In genomic region chr1:185183591-185184330, GRCm38 (mm10) we compare ENCODE assay signal across 10 mouse cellular contexts. TPM values are rescaled to one million over a fixed set of nuclear protein-coding genes. Genes with fewer than 3 reads are reported as not detected.
DNase-seq lines count a peak whose midpoint lies in the region; ATAC-seq lines count a peak whose summit lies in the region.
"Had no signal": no experiment of that assay in that cellular context is flagged by ENCODE, and none has a peak within 500 bp of the region (broad histone marks: within the 10 kb centered on the region; RNA-seq: fewer than 3 reads in every experiment).

No protein-coding gene starts in this region.

- H3K4me1 ChIP-seq in hindbrain, embryonic 10.5 days (replicated peaks), result peaks cover 16% of the 10 kb centered on the region
- H3K4me1 ChIP-seq in hindbrain, embryonic 14.5 days (replicated peaks; ENCODE audit: control insufficient read depth, insufficient read depth, low read length), result peaks cover 9% of the 10 kb centered on the region; the same call in 1 of the 2 replicates
- H3K4me1 ChIP-seq: liver, embryonic 15.5 days; stomach, embryonic 15.5 days had no signal

- peak overlapping the region; percentile 18; the same call in 1 of the 2 replicates for H3K4me3 ChIP-seq in hindbrain, embryonic 10.5 days
- H3K4me3 ChIP-seq in hindbrain, embryonic 14.5 days (replicated peaks; ENCODE audit: low read length), result no peak overlapping the region
- H3K4me3 ChIP-seq: liver, embryonic 15.5 days; stomach, embryonic 15.5 days had no signal

- no peak for ATAC-seq in hindbrain, embryonic 14.5 days (ENCODE audit: low FRiP score)
- no peak for ATAC-seq in CD4-positive, CD25-positive, alpha-beta regulatory T cell, adult 4 months

- peak overlapping the region; percentile 37; the same call in 1 of the 2 replicates for H3K27ac ChIP-seq in hindbrain, embryonic 10.5 days
- no peak overlapping the region for H3K27ac ChIP-seq in hindbrain, embryonic 14.5 days
- H3K27ac ChIP-seq: liver, embryonic 15.5 days; stomach, embryonic 15.5 days had no signal

- no peak overlapping the region; the same call in 1 of the 2 replicates for H3K4me2 ChIP-seq in hindbrain, embryonic 14.5 days (replicated peaks)
- H3K4me2 ChIP-seq: liver, embryonic 15.5 days; stomach, embryonic 15.5 days had no signal

- H3K9me3 ChIP-seq in hindbrain, embryonic 10.5 days, result no peaks in the 10 kb centered on the region
- H3K9me3 ChIP-seq in hindbrain, embryonic 14.5 days (ENCODE audit: control insufficient read depth, low read length), result no peaks in the 10 kb centered on the region
- H3K9me3 ChIP-seq: liver, embryonic 15.5 days; stomach, embryonic 15.5 days had no signal

- 30% methylated on average over 9 of the region's 9 CpGs for WGBS in hindbrain, embryonic 10.5 days
- 17% methylated on average over 9 of the region's 9 CpGs for whole genome bisulfite sequencing in hindbrain, embryonic 14.5 days

- no peaks in the 10 kb centered on the region for H3K27me3 ChIP-seq in hindbrain, embryonic 10.5 days (ENCODE audit: insufficient read depth, poor library complexity, severe bottlenecking)
- no peaks in the 10 kb centered on the region for H3K27me3 ChIP-seq in hindbrain, embryonic 14.5 days (ENCODE audit: control insufficient read depth, insufficient read depth, low read length)
- H3K27me3 ChIP-seq: liver, embryonic 15.5 days; stomach, embryonic 15.5 days had no signal

- H3K36me3 ChIP-seq in hindbrain, embryonic 10.5 days, result no peaks in the 10 kb centered on the region
- no peaks in the 10 kb centered on the region for H3K36me3 ChIP-seq in hindbrain, embryonic 14.5 days (replicated peaks; ENCODE audit: control insufficient read depth, insufficient read depth)
- H3K36me3 ChIP-seq: liver, embryonic 15.5 days; stomach, embryonic 15.5 days had no signal

- no peak overlapping the region for H3K9ac ChIP-seq in hindbrain, embryonic 14.5 days
- H3K9ac ChIP-seq: liver, embryonic 15.5 days; stomach, embryonic 15.5 days had no signal

- peak; percentile 52 for DNase-seq in hindbrain, embryonic 10.5 days (ENCODE audit: low spot score)
- DNase-seq in hindbrain, embryonic 14.5 days (ENCODE audit: low spot score), result no peak
- DNase-seq in NIH3T3 (ENCODE audit: low read depth), result peak; percentile 25
- DNase-seq in gastrocnemius, postnatal 10 days, result peak; percentile 58
- peak; percentile 68 for DNase-seq in mesoderm, embryonic 11.5 days (ENCODE audit: low read depth, low spot score)
- no peak for DNase-seq in thymus, postnatal 10 days (ENCODE audit: low spot score in 2 of 2)
- DNase-seq in thymus, postnatal 14 days, result no peak

RNA-seq across cellular contexts. Expression of gene Rab3gap2, which starts 20.2 kb away (rescaled TPM):
- 19.3 and 20.2 TPM in 2 replicates for polyA plus RNA-seq in hindbrain, embryonic 10.5 days (2016; fragmentation: Nextera tagmentation; extraction: Ambion mirVana)
- 26.8 and 28.8 TPM in 2 replicates for polyA plus RNA-seq in hindbrain, embryonic 14.5 days (2014; fragmentation: Nextera tagmentation; extraction: Ambion mirVana)
- total RNA-seq in gastrocnemius, postnatal 10 days (2021), result 10 to 100 TPM; 16.5 to 22.5 TPM
- 10 to 100 TPM; 14.7 to 20.7 TPM for polyA plus RNA-seq in CD4-positive, CD25-positive, alpha-beta regulatory T cell, adult 4 months (2017; shearing (Covaris generic))

Comparison
In these comparisons a context has a peak if more than half of its experiments do, and no peak if none do; other contexts are left out.
1. DNase-seq: peak in hindbrain, embryonic 10.5 days (single experiment), NIH3T3 (single experiment), gastrocnemius, postnatal 10 days (single experiment) and mesoderm, embryonic 11.5 days (single experiment); none in hindbrain, embryonic 14.5 days (single experiment), thymus, postnatal 10 days (0 of 2) and thymus, postnatal 14 days (single experiment).